Mouse (Mus musculus) gonadal fat pad, adult 2 months (tissue): ENCODE measurements around the gene Per1. TPM values are rescaled to one million over a fixed set of nuclear protein-coding genes. Genes with fewer than 3 reads are reported as not detected.

Source experiments
- DNase-seq: peaks from one replicate; pipeline ENCODE4 v3.0.0-alpha.2; 2012; ENCODE audit warnings: low read depth
- polyA plus RNA-seq: library from polyadenylated mRNA; depleted of rRNA; stranded (reverse); fragments of >200 nt; gene quantifications from 2 replicates; pipeline ENCODE4 v1.2.3, GENCODE M21; 2012

Per1 gene
- polyA plus RNA-seq, 1 experiment: 25.9 TPM

- no peak for DNase-seq
Observed at GRCm38 (mm10) chr11:69099177-69099914, 4.3 kb downstream of the Per1 start.

DNA sequence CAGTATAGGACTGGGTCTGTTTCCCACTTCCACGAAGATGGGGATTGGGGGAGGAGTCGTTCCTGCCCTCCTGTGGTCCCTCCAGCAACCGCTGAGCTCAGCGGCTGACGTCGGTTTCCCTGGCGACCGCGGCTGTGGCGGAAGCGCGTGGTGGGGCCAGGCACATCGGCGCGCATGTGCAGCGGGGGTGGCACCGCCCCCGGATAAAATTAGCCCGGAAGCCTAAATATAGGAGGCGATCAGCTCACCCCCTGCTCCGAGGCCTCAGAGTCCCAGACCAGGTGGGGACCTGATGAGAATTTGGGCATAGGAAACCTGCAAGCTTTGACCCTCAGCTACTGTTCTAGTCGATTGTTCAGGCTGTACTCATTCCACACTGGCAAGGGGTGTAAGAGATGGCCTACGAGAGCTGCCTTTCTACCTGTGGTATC lies 4.9 kb downstream of the Per1 start:
- DNase-seq: no peak

GRCm38 (mm10) chr11:69100639-69101360 lies 5.8 kb downstream of the Per1 start:
- no peak for DNase-seq

- no peak for DNase-seq
Observed at GRCm38 (mm10) chr11:69101604-69102402, 6.8 kb downstream of the Per1 start.

DNA sequence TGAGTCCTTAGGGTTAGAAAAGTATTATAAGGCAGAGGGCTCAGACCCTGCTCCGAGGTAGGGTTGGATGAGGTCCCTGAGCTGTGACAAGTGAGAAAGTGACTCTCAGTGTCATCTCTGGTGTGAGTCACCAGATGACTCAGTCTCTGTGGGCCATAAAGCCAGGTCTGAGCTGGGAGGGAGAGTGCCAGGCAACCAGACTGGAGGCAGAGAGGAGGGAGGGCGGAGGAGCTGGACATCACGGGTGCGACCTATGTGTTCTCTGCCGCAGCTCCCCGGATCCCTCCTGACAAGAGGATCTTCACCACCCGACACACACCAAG lies 7.3 kb downstream of the Per1 start:
- no peak for DNase-seq

DNA sequence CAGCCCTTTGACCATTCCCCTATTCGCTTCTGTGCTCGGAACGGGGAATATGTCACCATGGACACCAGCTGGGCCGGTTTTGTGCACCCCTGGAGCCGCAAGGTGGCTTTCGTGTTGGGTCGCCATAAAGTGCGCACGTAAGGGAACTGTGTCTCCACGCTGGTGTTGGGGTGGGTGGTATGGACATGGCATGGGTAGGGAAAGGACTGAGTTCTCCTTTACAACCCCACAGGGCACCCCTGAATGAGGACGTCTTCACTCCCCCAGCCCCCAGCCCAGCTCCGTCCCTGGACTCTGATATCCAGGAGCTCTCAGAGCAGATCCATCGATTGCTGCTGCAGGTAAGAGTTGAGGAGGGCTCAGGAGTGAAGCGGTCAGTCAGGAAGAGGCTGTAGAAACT lies 8.1 kb downstream of the Per1 start:
- DNase-seq: no peak

GRCm38 (mm10) chr11:69103531-69104435 lies 8.8 kb downstream of the Per1 start:
- no peak for DNase-seq

DNA sequence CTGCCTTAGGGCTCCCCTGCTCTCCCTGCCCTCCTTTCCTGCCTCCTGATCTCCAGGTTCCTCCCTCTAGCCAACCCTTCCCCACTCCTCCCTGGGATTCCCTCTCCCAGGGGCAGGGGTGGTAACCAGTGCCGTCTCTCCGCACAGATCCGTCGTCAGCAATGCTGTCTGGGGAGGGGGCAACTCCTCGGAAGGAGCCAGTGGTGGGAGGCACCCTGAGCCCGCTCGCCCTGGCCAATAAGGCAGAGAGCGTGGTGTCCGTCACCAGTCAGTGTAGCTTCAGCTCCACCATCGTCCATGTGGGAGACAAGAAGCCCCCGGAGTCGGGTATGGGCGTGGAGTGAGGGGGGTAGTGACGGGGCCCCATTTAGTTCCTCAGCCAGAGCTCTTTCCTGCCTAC lies 9.5 kb downstream of the Per1 start:
- no peak for DNase-seq

- DNase-seq: no peak
Observed at GRCm38 (mm10) chr11:69105227-69105626, 10.2 kb downstream of the Per1 start.

DNA sequence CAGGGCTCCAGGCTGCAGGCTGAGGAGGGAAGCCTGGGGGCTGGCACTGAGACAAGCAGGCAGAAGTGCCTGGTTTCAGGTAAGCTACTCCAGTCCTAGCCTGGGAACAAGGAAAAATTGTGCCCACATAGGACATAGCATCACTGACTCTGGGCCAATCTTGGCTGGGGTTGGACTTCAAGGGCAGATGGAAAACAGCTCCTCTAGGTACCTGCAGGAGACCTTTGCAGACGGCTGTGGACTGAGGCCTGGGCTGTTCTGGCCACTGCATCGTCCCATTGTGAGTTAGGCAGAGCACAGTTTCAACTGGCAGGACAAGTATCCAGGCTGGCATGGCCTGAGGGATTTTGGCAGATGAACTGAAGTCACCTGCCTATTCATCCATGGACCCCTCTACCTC lies 10.8 kb downstream of the Per1 start:
- DNase-seq: no peak

- no peak for DNase-seq
Observed at GRCm38 (mm10) chr11:69106299-69106698, 11.3 kb downstream of the Per1 start.

- no peak for DNase-seq
Observed at GRCm38 (mm10) chr11:69106842-69107241, 11.8 kb downstream of the Per1 start.

DNA sequence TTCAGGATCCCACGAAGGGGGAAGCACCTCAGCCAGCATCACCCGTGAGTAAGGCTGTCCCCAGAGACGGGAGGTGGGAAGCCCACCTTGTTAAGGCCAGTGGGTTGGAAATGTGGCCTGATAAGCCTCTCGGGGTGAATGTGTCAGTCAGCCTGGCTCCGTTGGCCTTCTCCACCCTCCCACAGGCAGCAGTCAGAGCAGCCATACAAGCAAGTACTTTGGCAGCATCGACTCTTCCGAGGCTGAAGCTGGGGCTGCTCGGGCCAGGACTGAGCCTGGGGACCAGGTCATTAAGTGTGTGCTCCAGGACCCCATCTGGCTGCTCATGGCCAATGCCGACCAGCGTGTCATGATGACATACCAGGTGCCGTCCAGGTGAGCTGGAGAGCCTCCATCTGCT lies 12.7 kb downstream of the Per1 start:
- no peak for DNase-seq

DNA sequence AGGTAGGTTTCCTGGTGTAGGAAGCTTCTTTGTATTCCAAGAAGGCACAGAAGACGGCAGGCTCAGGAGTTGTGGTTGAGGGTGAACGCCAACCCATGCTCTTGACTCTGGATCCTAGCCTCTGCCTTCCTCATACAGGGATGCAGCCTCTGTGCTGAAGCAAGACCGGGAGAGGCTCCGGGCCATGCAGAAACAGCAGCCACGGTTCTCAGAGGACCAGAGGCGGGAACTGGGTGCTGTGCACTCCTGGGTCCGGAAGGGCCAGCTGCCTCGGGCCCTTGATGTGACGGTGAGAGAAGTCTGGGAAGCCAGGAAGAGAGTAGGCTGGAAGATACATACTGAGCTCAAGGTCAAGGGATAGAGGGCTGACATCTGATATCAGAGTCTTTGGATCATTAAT lies 13.2 kb downstream of the Per1 start:
- DNase-seq: no peak

- no peak for DNase-seq
Observed at GRCm38 (mm10) chr11:69109032-69109900, 14.2 kb downstream of the Per1 start.

DNA sequence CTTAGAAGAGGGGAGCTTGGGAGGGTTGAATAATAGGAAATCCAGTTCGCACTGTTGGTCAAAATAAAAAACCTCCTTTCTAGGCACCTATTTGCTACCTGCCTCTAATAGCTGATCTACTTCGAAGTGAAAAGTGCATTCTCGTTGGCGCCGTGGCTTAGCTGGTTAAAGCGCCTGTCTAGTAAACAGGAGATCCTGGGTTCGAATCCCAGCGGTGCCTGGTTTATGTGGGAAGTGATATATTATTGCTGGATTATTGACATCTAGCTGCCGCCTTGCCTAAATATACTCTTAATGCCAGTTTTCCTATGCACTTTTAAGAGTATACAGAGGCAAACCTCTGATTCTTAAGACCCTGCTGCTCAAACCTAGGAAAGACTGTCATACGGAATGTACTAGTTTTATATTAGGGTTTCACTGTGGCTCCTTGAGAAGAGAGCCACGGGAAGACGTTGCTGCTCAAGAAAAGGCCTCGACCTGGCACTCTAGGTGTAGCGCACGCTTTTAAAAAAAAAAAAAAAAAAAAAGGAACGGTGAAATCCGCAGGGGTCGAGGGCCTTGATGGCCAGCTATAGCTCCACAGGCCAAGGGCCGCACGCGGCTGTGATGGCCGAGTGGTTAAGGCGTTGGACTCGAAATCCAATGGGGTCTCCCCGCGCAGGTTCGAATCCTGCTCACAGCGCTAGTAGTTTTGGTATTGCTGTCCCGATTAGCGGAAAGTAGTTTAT lies 15.5 kb downstream of the Per1 start:
- DNase-seq: no peak

- no peak for DNase-seq
Observed at GRCm38 (mm10) chr11:69111051-69111810, 16.2 kb downstream of the Per1 start.

DNA sequence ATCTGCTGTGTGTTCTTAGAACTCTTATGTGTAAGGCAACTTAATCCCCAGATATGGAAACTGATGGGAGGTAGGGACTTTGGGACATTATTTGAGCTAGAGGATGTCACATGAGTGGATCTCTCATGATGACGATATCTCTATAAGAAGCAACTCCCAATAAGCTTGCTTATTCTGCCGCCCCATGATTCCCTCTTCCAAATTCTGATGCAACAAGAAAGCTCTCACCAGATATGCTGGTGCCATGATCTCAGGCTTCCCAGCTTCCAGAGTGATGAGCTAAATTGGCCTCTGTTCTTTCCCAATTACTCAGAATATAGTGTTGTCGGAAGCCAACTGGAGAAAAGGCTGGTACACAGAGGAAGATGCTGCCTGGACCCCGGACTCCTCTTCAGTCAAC lies 16.8 kb downstream of the Per1 start:
- no peak for DNase-seq

- DNase-seq: no peak
Observed at GRCm38 (mm10) chr11:69114018-69114417, 19.0 kb downstream of the Per1 start.
